Mouse (Mus musculus) intestine, postnatal 0 days (tissue): ENCODE results near the gene Klf4. TPM values are rescaled to one million over a fixed set of nuclear protein-coding genes. Genes with fewer than 3 reads are reported as not detected.

Experiments used
- ATAC-seq: fragments of 200-750 bp; cut with Nextera tagmentation; 2 replicates; pipeline ENCODE4 v1.8.0; 2017; ENCODE audit warnings: mild to moderate bottlenecking, moderate TSS enrichment, moderate library complexity
- H3K27ac ChIP-seq: fragments of 300-500 bp; sonication (generic); 2 replicates; pipeline ENCODE4 v1.5.1; 2014; ENCODE audit warnings: mild to moderate bottlenecking, low read depth, low read length, moderate library complexity
- H3K27me3 ChIP-seq: fragments of 300-500 bp; sonication (generic); replicated peaks from 2 replicates; pipeline ENCODE4 v1.6.1; 2014; ENCODE audit warnings: low read length, mixed read lengths; ENCODE audit not compliant: control insufficient read depth, insufficient read depth
- H3K36me3 ChIP-seq: fragments of 300-500 bp; sonication (generic); 2 replicates; pipeline ENCODE4 v1.6.1; 2014; ENCODE audit warnings: mild to moderate bottlenecking, moderate library complexity; ENCODE audit not compliant: control insufficient read depth, insufficient read depth
- H3K4me1 ChIP-seq: fragments of 300-500 bp; sonication (generic); replicated peaks from 2 replicates; pipeline ENCODE4 v1.6.1; 2014; ENCODE audit warnings: antibody characterized with exemption, low read length, mixed read lengths; ENCODE audit not compliant: control insufficient read depth, insufficient read depth
- H3K4me2 ChIP-seq: fragments of 300-500 bp; sonication (generic); replicated peaks from 2 replicates; pipeline ENCODE4 v1.6.1; 2014; ENCODE audit warnings: low read depth, mild to moderate bottlenecking, moderate library complexity
- H3K4me3 ChIP-seq: fragments of 300-500 bp; sonication (generic); 2 replicates; pipeline ENCODE4 v1.5.1; 2014; ENCODE audit warnings: low read depth, low read length
- H3K9ac ChIP-seq: fragments of 300-500 bp; sonication (generic); 2 replicates; pipeline ENCODE4 v1.6.1; 2014; ENCODE audit warnings: mild to moderate bottlenecking, low read depth, low read length
- H3K9me3 ChIP-seq: fragments of 300-500 bp; sonication (generic); 2 replicates; pipeline ENCODE4 v1.6.1; 2016; ENCODE audit warnings: mixed run types; ENCODE audit not compliant: control insufficient read depth
- CTCF ChIP-seq: sonication (generic); IDR thresholded peaks from 2 replicates; pipeline ENCODE4 v1.5.1; 2016; ENCODE audit warnings: low read depth, mild to moderate bottlenecking, control low read depth, antibody characterized with exemption, moderate library complexity
- WGBS: fragments of 180-500 bp; shearing (Covaris S2); extraction: QIAGEN DNeasy Blood & Tissue Kit; methylation state at CpG from one replicate; pipeline ENCODE4 v1.1.7; 2014; 5-methylcytosine and 5-hydroxymethylcytosine counted together
- polyA plus RNA-seq: library from polyadenylated mRNA; unstranded; fragments of >200 nt; fragmentation: Nextera tagmentation; extraction: Ambion mirVana; gene quantifications from 2 replicates; pipeline ENCODE4 v1.2.1, GENCODE M21; 2015

The Klf4 gene
- polyA plus RNA-seq, 1 experiment from 2014 or later = 23.6 TPM

GRCm38 (mm10) chr4:55514733-55515176 is 17.5 kb downstream of the Klf4 start:
- Histone ChIP-seq H3K4me2 (peak overlapping the region; percentile 71), H3K4me3 (peak overlapping the region; percentile 49), H3K9ac (peak overlapping the region; percentile 49), H3K4me1 (no peaks in the 10 kb centered on the region), H3K27ac (no peak overlapping the region), H3K36me3 (no peaks in the 10 kb centered on the region), H3K27me3 (no peaks in the 10 kb centered on the region), H3K9me3 (no peaks in the 10 kb centered on the region)
- peak; percentile 98 for TF ChIP-seq CTCF
- under 1% methylated on average over 38 of the region's 39 CpGs for WGBS
- peak; percentile 87 for ATAC-seq

GRCm38 (mm10) chr4:55513615-55514279 is 18.5 kb downstream of the Klf4 start:
- 57% methylated on average over 7 of the region's 7 CpGs for WGBS
- Histone ChIP-seq H3K27ac (no peak overlapping the region), H3K4me2 (no peak overlapping the region), H3K36me3 (no peaks in the 10 kb centered on the region), H3K9me3 (no peaks in the 10 kb centered on the region), H3K9ac (no peak overlapping the region), H3K4me1 (no peaks in the 10 kb centered on the region), H3K27me3 (no peaks in the 10 kb centered on the region), H3K4me3 (no peak overlapping the region)
- peak; percentile 50 for ATAC-seq
- TF ChIP-seq CTCF = no peak

GRCm38 (mm10) chr4:55511389-55511788 is 20.9 kb downstream of the Klf4 start:
- H3K27ac ChIP-seq = no peak overlapping the region
- no peaks in the 10 kb centered on the region for H3K36me3 ChIP-seq
- WGBS = 78% methylated on average over 2 of the region's 2 CpGs
- TF ChIP-seq CTCF = no peak
- no peak overlapping the region for H3K4me3 ChIP-seq
- H3K4me1 ChIP-seq = no peaks in the 10 kb centered on the region
- H3K9ac ChIP-seq = no peak overlapping the region
- H3K9me3 ChIP-seq = no peaks in the 10 kb centered on the region
- H3K27me3 ChIP-seq = no peaks in the 10 kb centered on the region
- no peak for ATAC-seq
- H3K4me2 ChIP-seq = no peak overlapping the region

GRCm38 (mm10) chr4:55508712-55509111 is 23.6 kb downstream of the Klf4 start:
- Histone ChIP-seq H3K27me3 (no peaks in the 10 kb centered on the region), H3K27ac (no peak overlapping the region), H3K9ac (no peak overlapping the region), H3K36me3 (no peaks in the 10 kb centered on the region), H3K9me3 (no peaks in the 10 kb centered on the region), H3K4me1 (no peaks in the 10 kb centered on the region), H3K4me2 (no peak overlapping the region), H3K4me3 (no peak overlapping the region)
- no peak for ATAC-seq
- WGBS = 83% methylated on average over 7 of the region's 7 CpGs
- no peak for TF ChIP-seq CTCF

GRCm38 (mm10) chr4:55498621-55499020 is 33.6 kb downstream of the Klf4 start:
- H3K27ac ChIP-seq = no peak overlapping the region
- no peak overlapping the region for H3K4me3 ChIP-seq
- no peak overlapping the region for H3K9ac ChIP-seq
- H3K4me2 ChIP-seq = no peak overlapping the region
- no peak for TF ChIP-seq CTCF
- no peaks in the 10 kb centered on the region for H3K4me1 ChIP-seq
- no peaks in the 10 kb centered on the region for H3K36me3 ChIP-seq
- 55% methylated on average over 1 of the region's 1 CpGs for WGBS
- H3K27me3 ChIP-seq = no peaks in the 10 kb centered on the region
- no peaks in the 10 kb centered on the region for H3K9me3 ChIP-seq
- ATAC-seq = no peak

GRCm38 (mm10) chr4:55496416-55496815 is 35.9 kb downstream of the Klf4 start:
- ATAC-seq = no peak
- Histone ChIP-seq H3K4me2 (no peak overlapping the region), H3K9me3 (no peaks in the 10 kb centered on the region), H3K4me3 (no peak overlapping the region), H3K36me3 (no peaks in the 10 kb centered on the region), H3K9ac (no peak overlapping the region), H3K4me1 (no peaks in the 10 kb centered on the region), H3K27me3 (no peaks in the 10 kb centered on the region), H3K27ac (no peak overlapping the region)
- no peak for TF ChIP-seq CTCF
- 76% methylated on average over 7 of the region's 7 CpGs for WGBS
